Mouse (Mus musculus) heart, embryonic 13.5 days (tissue): ENCODE data around the gene Msi2. TPM values are rescaled to one million over a fixed set of nuclear protein-coding genes. Genes with fewer than 3 reads are reported as not detected.

Source experiments
- ATAC-seq: fragments of 200-750 bp; cut with Nextera tagmentation; 2 replicates; pipeline ENCODE4 v1.8.0; 2017; ENCODE audit warnings: moderate TSS enrichment; ENCODE audit not compliant: insufficient number of reproducible peaks, low FRiP score, low TSS enrichment; ENCODE audit errors: extremely low read depth
- H3K27ac ChIP-seq: fragments of 300-500 bp; sonication (generic); replicated peaks from 2 replicates; pipeline ENCODE4 v1.5.1; 2015; ENCODE audit warnings: moderate library complexity, mild to moderate bottlenecking, inconsistent platforms
- H3K27me3 ChIP-seq: fragments of 300-500 bp; sonication (generic); replicated peaks from 2 replicates; pipeline ENCODE4 v1.6.1; 2015; ENCODE audit warnings: mild to moderate bottlenecking, inconsistent platforms
- H3K36me3 ChIP-seq: fragments of 300-500 bp; sonication (generic); 2 replicates; pipeline ENCODE4 v1.6.1; 2015; ENCODE audit warnings: mild to moderate bottlenecking, inconsistent platforms
- H3K4me1 ChIP-seq: fragments of 300-500 bp; sonication (generic); 2 replicates; pipeline ENCODE4 v1.6.1; 2015; ENCODE audit warnings: inconsistent platforms
- H3K4me2 ChIP-seq: fragments of 300-500 bp; sonication (generic); 2 replicates; pipeline ENCODE4 v1.6.1; 2015; ENCODE audit warnings: inconsistent platforms, mild to moderate bottlenecking, moderate library complexity
- H3K4me3 ChIP-seq: fragments of 300-500 bp; sonication (generic); 2 replicates; pipeline ENCODE4 v1.5.1; 2015; ENCODE audit warnings: moderate library complexity, mild to moderate bottlenecking, inconsistent platforms
- H3K9ac ChIP-seq: fragments of 300-500 bp; sonication (generic); 2 replicates; pipeline ENCODE4 v1.6.1; 2015; ENCODE audit warnings: inconsistent platforms, mild to moderate bottlenecking, moderate library complexity
- H3K9me3 ChIP-seq: fragments of 300-500 bp; sonication (generic); 2 replicates; pipeline ENCODE4 v1.6.1; 2016; ENCODE audit warnings: inconsistent platforms
- WGBS: fragments of 180-500 bp; shearing (Covaris S2); methylation state at CpG from one replicate; pipeline ENCODE4 v1.1.7; 2015; ENCODE audit warnings: mixed read lengths; 5-methylcytosine and 5-hydroxymethylcytosine counted together
- polyA plus RNA-seq: library from polyadenylated mRNA; unstranded; fragments of >200 nt; fragmentation: Nextera tagmentation; extraction: Ambion mirVana; gene quantifications from 2 replicates; pipeline ENCODE4 v1.2.1, GENCODE M21; 2015

Gene Msi2
- polyA plus RNA-seq, 1 experiment from 2014 or later, result 16.2 TPM

GRCm38 (mm10) chr11:88709876-88710614 lies 8.3 kb downstream of the Msi2 start:
- 82% methylated on average over 15 of the region's 15 CpGs for WGBS
- ATAC-seq, result no peak
- peaks cover 87% of the 10 kb centered on the region for H3K36me3 ChIP-seq

GRCm38 (mm10) chr11:88707228-88707775 lies 11.0 kb downstream of the Msi2 start:
- Histone ChIP-seq H3K36me3 (peaks cover 88% of the 10 kb centered on the region), H3K4me2 (no peak overlapping the region), H3K4me1 (peaks cover 38% of the 10 kb centered on the region), H3K9me3 (no peaks in the 10 kb centered on the region), H3K27ac (no peak overlapping the region), H3K4me3 (no peak overlapping the region), H3K27me3 (no peaks in the 10 kb centered on the region), H3K9ac (no peak overlapping the region)
- ATAC-seq, result no peak
- WGBS, result 72% methylated on average over 11 of the region's 11 CpGs

More at GRCm38 (mm10) chr11:88709876-88710614, 8.3 kb downstream of the Msi2 start:
- Histone ChIP-seq H3K4me1 (peaks cover 35% of the 10 kb centered on the region), H3K4me3 (no peak overlapping the region), H3K9me3 (no peaks in the 10 kb centered on the region), H3K27ac (no peak overlapping the region), H3K27me3 (no peaks in the 10 kb centered on the region), H3K9ac (no peak overlapping the region), H3K4me2 (no peak overlapping the region)

GRCm38 (mm10) chr11:88704688-88705087 lies 13.6 kb downstream of the Msi2 start:
- ATAC-seq, result no peak
- H3K27ac ChIP-seq, result no peak overlapping the region
- 87% methylated on average over 10 of the region's 10 CpGs for WGBS
- H3K36me3 ChIP-seq, result peaks cover 88% of the 10 kb centered on the region
- H3K27me3 ChIP-seq, result no peaks in the 10 kb centered on the region
- no peaks in the 10 kb centered on the region for H3K9me3 ChIP-seq
- no peak overlapping the region for H3K4me2 ChIP-seq
- H3K4me1 ChIP-seq, result peaks cover 46% of the 10 kb centered on the region
- no peak overlapping the region for H3K4me3 ChIP-seq
- no peak overlapping the region for H3K9ac ChIP-seq

- no peak for ATAC-seq
- Histone ChIP-seq H3K36me3 (peaks cover 85% of the 10 kb centered on the region), H3K4me3 (no peak overlapping the region), H3K4me2 (peak overlapping the region; percentile 16; the same call in 1 of the 2 replicates), H3K4me1 (peaks cover 46% of the 10 kb centered on the region), H3K9me3 (no peaks in the 10 kb centered on the region), H3K27me3 (no peaks in the 10 kb centered on the region), H3K27ac (peak overlapping the region; percentile 67), H3K9ac (no peak overlapping the region)
- WGBS, result 10% methylated on average over 4 of the region's 4 CpGs
These were observed 15.1 kb downstream of the Msi2 start for GRCm38 (mm10) chr11:88703220-88703619.

- Histone ChIP-seq H3K36me3 (peaks cover 85% of the 10 kb centered on the region), H3K4me1 (peaks cover 42% of the 10 kb centered on the region), H3K9me3 (no peaks in the 10 kb centered on the region), H3K4me3 (no peak overlapping the region), H3K27ac (peak overlapping the region; percentile 67; the same call in 1 of the 2 replicates), H3K9ac (no peak overlapping the region), H3K27me3 (no peaks in the 10 kb centered on the region), H3K4me2 (no peak overlapping the region)
- no peak for ATAC-seq
- WGBS, result 59% methylated on average over 6 of the region's 6 CpGs
These were observed 16.2 kb downstream of the Msi2 start for GRCm38 (mm10) chr11:88701976-88702659.

GRCm38 (mm10) chr11:88701020-88701419 lies 17.3 kb downstream of the Msi2 start:
- WGBS, result 88% methylated on average over 6 of the region's 6 CpGs
- no peak for ATAC-seq
- H3K27ac ChIP-seq, result no peak overlapping the region
- peaks cover 38% of the 10 kb centered on the region for H3K4me1 ChIP-seq
- H3K4me3 ChIP-seq, result no peak overlapping the region
- H3K9me3 ChIP-seq, result no peaks in the 10 kb centered on the region
- H3K4me2 ChIP-seq, result no peak overlapping the region
- H3K27me3 ChIP-seq, result no peaks in the 10 kb centered on the region
- H3K36me3 ChIP-seq, result peaks cover 84% of the 10 kb centered on the region
- H3K9ac ChIP-seq, result no peak overlapping the region

GRCm38 (mm10) chr11:88700202-88700711 lies 18.1 kb downstream of the Msi2 start:
- Histone ChIP-seq H3K36me3 (peaks cover 84% of the 10 kb centered on the region), H3K4me3 (no peak overlapping the region), H3K4me1 (peaks cover 40% of the 10 kb centered on the region)

GRCm38 (mm10) chr11:88693905-88694893 lies 24.1 kb downstream of the Msi2 start:
- Histone ChIP-seq H3K9ac (peak overlapping the region; percentile 70), H3K4me1 (peaks cover 68% of the 10 kb centered on the region), H3K4me2 (no peak overlapping the region), H3K4me3 (no peak overlapping the region), H3K9me3 (no peaks in the 10 kb centered on the region), H3K36me3 (peaks cover 48% of the 10 kb centered on the region), H3K27me3 (no peaks in the 10 kb centered on the region), H3K27ac (peak overlapping the region; percentile 72)
- 43% methylated on average over 20 of the region's 20 CpGs for WGBS
- no peak for ATAC-seq

More at GRCm38 (mm10) chr11:88700202-88700711, 18.1 kb downstream of the Msi2 start:
- no peaks in the 10 kb centered on the region for H3K27me3 ChIP-seq
- no peak overlapping the region for H3K9ac ChIP-seq
- H3K27ac ChIP-seq, result no peak overlapping the region
- H3K9me3 ChIP-seq, result no peaks in the 10 kb centered on the region
- no peak overlapping the region for H3K4me2 ChIP-seq
- WGBS, result 82% methylated on average over 15 of the region's 15 CpGs
- no peak for ATAC-seq

- H3K27me3 ChIP-seq, result no peaks in the 10 kb centered on the region
- H3K9ac ChIP-seq, result peak overlapping the region; percentile 70
- WGBS, result 45% methylated on average over 13 of the region's 13 CpGs
- H3K27ac ChIP-seq, result peak overlapping the region; percentile 72
- H3K9me3 ChIP-seq, result no peaks in the 10 kb centered on the region
- peak overlapping the region; percentile 47 for H3K4me2 ChIP-seq
- H3K4me1 ChIP-seq, result peaks cover 76% of the 10 kb centered on the region
- ATAC-seq, result no peak
- H3K4me3 ChIP-seq, result no peak overlapping the region
- peaks cover 49% of the 10 kb centered on the region for H3K36me3 ChIP-seq
These were observed 25.1 kb downstream of the Msi2 start for GRCm38 (mm10) chr11:88693002-88693769.

GRCm38 (mm10) chr11:88692374-88692773 lies 25.9 kb downstream of the Msi2 start:
- H3K4me1 ChIP-seq, result peaks cover 84% of the 10 kb centered on the region
- no peaks in the 10 kb centered on the region for H3K27me3 ChIP-seq
- peak; percentile 48; the same call in 1 of the 2 replicates for ATAC-seq
- H3K27ac ChIP-seq, result peak overlapping the region; percentile 88
- no peak overlapping the region for H3K4me3 ChIP-seq
- 13% methylated on average over 9 of the region's 10 CpGs for WGBS
- peaks cover 48% of the 10 kb centered on the region for H3K36me3 ChIP-seq
- peak overlapping the region; percentile 56; the same call in 1 of the 2 replicates for H3K9ac ChIP-seq
- no peaks in the 10 kb centered on the region for H3K9me3 ChIP-seq
- H3K4me2 ChIP-seq, result peak overlapping the region; percentile 20; the same call in 1 of the 2 replicates
